Mouse (Mus musculus) neural tube, postnatal 0 days (tissue): ENCODE data around the gene L3mbtl4. TPM values are rescaled to one million over a fixed set of nuclear protein-coding genes. Genes with fewer than 3 reads are reported as not detected.

ENCODE experiments used
- polyA plus RNA-seq: library from polyadenylated mRNA; unstranded; fragments of >200 nt; fragmentation: Nextera tagmentation; extraction: Ambion mirVana; gene quantifications from 2 replicates; pipeline ENCODE4 v1.2.1, GENCODE M21; 2015

L3mbtl4 gene
- 4.3 and 4.4 TPM in 2 replicates for polyA plus RNA-seq

DNA sequence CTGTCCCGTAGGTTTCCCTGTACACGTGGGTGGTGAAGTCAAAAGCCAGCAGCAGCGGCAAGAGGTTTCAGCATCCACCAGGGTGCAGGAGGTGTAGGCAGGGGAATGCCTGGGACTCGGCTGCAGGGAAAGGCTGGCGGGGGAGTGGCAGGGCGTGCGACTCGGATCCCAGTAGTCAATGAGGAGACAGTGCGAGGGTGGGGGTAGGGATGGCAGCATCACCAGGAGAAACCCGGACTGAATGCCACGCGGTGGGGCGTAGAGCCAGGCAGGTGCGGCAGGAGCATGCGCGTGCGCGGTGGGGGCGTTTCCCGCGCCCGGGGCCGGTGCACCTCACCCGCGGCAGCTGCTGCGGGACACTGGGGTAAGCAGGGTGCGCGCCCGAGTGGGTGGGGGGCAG lies at the start of gene L3mbtl4:
TSS of gene L3mbtl4 (plus strand) at position 271 of the 400 bp plus-strand sequence.

DNA sequence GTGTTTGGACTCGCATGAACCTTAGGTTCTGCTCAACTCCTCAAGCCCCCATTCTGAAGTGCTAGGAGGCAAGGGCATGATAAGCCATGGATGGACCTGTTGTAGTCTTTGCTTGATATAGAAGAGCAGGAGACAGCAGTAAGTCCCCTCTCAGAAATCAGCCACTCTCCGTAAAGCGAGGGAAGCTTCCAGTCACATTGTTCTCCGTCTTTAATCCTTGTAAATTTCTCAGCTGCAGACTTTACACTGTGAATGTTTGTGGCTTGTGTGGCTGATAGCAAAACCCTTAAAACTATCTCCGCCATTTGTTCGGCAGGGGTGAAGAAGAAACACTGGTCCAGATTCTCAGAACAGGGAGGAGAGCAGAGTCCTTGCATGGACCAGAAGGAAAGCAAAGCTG lies 552.7 kb downstream of the L3mbtl4 start, which contains the start of gene Tmem200c:
TSS of gene Tmem200c (plus strand) at position 301 of the 400 bp plus-strand sequence.

